Mouse (Mus musculus) retina, postnatal 1 day (tissue): ENCODE measurements around the gene Lyrm4.

ENCODE experiments used
- DNase-seq: peaks from one replicate; pipeline ENCODE4 v3.0.0-alpha.2; 2012

Gene Lyrm4

DNA sequence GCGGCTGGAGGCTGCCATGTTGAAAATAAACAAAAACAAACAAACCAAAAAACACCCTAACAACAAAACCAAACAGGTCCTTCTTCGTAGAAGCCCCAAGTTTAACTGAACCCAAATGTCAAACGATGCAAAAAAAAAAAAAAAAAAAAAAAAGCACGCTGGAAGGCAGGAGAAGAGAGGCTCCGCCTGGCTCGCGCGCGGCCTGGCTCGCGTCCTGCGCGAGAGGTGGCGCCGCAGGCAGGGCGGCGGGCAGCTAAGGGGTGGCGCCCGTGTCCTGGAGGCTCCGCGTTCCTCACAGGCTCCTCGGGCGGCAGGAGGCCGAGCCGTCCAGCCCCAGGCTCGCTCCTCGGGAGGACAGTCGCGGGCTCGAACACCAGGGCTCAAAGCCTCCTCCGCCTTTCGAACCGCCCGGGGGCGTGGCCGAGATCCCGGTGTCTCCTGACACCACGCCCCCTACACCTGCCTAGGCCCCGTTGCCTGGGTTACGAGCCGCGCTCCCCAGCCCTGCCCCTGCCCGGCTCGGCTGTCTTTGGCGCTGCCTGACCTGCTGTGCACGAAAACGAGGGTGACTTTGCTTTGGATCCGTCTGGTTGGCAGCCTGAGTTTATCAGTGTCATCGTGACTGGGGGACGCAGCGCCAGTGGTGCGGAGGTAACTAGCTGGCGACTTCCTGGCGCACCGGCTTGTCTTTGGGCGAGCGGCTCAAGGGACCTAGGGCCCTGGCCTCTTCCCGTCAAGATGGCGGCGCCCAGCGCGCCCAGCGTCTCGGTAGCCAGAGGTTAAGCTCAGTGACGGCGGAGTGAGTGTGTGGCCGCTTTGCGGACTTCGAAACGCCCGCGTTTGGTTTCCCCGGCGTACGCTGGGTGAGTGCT, at the start of gene Lyrm4, which contains the start of gene Fars2:
Gene Lyrm4 (minus strand): TSS at position 384 of the 872 bp plus-strand sequence.
Gene Fars2 (plus strand): TSS at position 270 of the 872 bp plus-strand sequence.
- DNase-seq: peak; percentile 97

DNA sequence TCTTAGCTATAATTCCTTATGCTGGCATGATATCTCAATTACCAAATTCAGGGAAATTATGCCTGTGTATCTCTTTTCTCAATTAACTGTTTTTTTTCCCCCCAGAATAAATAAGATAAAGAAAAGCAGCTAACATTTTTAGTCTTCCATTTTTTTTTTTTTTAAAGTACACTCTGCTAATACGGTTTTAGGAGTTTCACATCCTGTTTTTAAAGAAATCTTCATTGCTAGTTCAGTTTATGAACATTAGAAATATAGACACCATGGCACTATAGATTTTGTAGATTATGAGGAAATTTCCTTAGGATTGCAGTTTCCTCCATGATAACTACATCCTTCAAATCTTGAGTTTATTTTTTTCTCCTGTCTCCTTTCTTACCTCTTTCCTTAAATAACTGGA, 46.6 kb upstream of the Lyrm4 start:
- DNase-seq: no peak

DNA sequence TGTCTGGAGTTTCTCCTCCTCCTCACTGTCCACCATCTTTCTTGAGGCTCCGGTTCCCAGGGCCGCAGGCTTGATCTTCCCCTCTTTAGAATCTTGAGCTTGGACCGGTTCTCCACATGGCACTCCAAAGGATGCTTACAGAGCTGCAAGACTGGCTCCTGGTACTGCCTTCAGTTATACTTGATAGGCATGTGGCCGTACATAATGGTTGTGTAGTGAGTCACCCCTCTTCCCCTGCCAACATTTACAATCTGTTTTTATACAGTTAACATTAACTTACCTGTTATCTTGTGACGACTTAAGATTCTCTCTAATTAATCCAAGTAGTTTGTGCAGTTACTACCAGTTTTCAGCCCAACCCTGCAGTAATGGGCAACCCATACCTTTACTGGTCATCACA, 46.1 kb upstream of the Lyrm4 start:
- DNase-seq: no peak

DNA sequence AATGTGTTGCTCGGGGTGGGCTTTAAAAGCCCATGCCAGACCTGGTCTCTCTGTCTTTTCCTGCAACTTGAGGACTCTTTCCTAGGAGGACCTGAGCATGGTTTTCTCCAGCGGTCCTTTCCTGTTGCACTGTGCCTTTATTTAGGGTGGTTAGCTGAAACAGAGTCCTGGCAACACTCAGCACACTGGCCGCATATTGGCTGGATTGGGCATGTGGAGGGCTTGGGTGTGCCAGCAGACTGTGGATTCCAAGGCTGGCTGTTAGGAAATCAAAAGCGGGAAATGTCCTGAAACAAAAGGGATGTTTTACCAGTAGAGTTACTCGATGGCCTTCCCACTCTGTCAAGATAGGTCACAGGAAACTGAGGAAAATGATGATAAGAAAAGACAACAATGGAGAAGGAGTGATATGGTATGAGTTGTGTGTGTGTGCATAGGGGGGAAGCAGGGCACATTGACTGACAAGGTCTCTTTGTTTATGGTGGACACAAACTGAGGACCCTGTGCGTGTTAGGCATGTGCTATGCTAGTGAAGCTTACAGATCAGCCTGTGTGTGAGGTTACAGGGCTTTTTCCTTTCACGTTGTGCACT, 39.1 kb upstream of the Lyrm4 start:
- DNase-seq: no peak

GRCm38 (mm10) chr13:36152728-36153498, 35.6 kb upstream of the Lyrm4 start:
- no peak for DNase-seq

DNA sequence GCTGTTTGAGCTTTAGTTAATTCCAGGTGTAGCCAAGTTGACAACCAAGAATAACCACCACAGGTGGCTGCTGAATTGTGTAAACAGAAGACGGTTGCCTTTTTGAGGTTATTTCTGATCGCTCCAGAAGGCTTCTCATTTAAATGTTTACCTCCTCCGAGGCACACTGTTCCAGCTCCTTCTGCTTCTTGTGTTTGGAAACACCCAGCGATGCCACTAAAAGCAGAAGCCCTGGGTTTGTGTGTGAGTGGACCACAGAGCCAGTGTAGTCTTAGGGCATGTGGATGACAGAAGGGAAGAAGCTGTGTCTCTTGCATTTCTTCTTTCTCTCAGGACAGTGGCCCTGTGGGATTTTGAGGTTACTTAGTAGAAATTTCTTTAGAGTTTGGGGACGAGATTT, 32.9 kb upstream of the Lyrm4 start:
- no peak for DNase-seq

- peak; percentile 2 for DNase-seq
Observed at GRCm38 (mm10) chr13:36149175-36149939, 32.0 kb upstream of the Lyrm4 start.

DNA sequence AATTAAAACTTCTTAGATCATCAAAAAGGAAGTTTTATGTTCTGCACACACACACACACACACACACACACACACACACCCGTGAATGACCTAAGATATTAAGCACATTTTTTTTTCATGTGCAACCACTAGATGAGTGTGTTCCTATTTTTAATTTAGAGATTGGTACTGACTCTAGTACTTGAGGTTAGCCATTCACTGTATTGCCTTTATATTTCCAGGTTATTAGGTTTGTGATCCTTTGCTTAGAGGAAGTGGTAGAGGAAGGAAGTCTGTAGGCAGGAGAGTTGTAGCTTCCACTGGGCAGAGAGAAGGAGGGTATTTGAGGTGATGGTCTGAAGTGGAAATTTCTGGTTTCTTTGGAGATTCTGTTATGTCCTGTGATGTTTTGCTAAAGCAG, 28.3 kb upstream of the Lyrm4 start:
- DNase-seq: no peak

GRCm38 (mm10) chr13:36140247-36141016, 23.1 kb upstream of the Lyrm4 start:
- no peak for DNase-seq

DNA sequence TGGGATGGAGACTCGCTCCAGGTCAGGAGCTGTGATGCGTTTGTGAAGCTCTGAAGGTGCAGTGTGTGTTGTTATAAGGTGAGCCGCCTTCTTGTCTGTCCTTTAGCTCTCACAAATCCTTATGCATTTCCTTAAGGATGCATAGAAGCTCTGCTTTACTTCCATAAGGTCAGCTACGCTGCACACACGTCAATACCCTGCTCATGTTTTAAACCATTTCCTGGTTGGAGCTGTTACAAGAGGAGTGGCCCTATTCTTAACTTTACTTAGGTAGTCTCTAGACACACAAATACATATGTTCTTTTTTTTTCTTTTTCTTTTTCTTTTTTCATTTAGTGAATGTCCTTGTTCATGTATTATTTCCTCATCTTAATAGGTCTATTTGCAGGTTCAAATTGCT, 22.4 kb upstream of the Lyrm4 start:
- DNase-seq: no peak

DNA sequence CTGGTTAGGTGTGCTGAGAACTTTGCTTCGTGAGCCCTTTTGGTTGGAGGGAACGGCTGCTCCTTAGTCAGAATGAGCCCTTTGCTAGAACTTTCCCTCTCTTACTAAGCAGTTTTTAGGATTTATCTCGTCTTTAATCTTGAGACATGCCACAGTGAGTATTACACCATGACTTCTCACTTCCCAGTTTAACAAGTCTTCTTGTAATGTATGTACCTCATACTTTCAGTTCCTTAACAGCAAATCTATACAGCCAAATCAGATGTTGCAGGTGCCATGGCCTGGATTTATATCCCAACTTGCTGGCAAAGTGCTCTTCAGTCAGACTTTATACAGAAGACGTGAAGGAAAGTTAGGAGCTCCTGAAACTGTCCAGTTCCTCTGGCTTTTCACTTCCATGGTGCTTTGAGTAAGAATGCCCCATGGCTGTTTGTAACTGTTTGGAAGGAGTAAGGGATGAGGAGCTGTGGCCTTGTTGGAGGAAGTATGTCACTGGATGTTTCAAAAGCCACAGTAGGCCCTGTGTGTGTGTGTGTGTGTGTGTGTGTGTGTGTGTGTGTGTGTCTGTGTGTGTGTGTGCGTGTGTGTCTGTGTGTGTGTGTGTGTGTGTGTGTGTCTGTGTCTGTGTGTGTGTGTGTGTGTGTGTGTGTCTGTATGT, 14.8 kb upstream of the Lyrm4 start:
- DNase-seq: no peak

DNA sequence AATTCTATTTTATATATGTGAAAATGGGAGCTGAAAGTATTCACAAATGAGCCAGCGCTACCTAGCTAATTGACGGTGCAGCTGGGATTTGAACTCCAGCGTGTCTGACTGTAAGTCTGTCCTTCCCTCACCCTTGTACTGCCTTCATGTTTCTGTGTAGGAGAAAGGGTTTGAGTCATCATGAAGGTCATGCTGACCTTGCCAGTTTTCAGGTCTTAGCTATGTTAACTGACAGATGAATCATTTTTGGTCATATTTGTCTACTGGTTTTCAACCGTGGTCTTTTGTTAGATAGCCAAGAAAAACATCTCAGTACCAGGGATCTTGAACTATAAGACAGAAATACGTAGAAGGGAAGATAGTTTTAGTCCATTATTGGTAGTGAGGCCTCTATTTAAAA, 14.1 kb upstream of the Lyrm4 start:
- DNase-seq: no peak

GRCm38 (mm10) chr13:36129360-36130054, 12.2 kb upstream of the Lyrm4 start:
- DNase-seq: no peak

GRCm38 (mm10) chr13:36120606-36121005, 3.3 kb upstream of the Lyrm4 start:
- no peak for DNase-seq

GRCm38 (mm10) chr13:36119684-36120083, 2.4 kb upstream of the Lyrm4 start:
- DNase-seq: no peak

GRCm38 (mm10) chr13:36116520-36117142, 695 bp downstream of the Lyrm4 start:
- peak; percentile 46 for DNase-seq

DNA sequence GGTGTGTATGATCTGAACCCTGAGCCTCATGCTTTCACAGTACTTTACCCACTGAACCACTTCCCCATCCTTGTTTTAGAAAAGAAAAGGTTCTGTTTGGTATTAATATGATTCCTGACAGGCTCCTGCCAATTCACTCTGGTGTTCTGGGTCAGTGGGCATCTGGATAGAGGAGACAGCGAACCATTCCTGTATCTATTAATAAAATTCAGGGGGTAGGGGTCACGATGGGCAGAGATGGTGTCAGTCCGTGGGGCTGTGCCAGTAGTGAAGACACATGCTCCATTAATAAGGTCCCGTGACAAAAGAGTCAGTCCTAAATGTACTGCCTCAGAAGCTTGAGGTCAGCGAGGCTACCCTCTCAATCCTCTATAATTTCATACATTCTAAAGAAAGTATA, 4.1 kb downstream of the Lyrm4 start:
- DNase-seq: no peak

- DNase-seq: no peak
Observed at GRCm38 (mm10) chr13:36111331-36111730, 6.0 kb downstream of the Lyrm4 start.

DNA sequence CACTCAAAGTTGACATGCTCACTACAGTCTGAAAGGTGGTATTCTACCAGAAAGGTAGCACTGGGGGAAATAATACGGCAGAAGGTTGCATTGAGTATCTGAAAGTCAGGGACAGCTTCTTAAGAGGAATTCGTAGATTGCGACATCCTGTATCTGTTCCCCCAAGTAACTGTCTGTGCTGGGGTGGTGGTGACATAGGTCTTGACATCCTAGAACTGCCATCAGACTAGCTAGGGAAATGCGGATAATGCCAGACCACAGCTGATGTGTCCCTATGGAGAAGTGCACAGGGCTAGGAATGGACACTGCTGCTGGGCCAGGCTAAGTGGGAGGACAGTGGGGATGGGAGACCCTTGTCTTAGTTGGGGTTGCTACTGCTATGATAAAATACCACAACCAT, 8.8 kb downstream of the Lyrm4 start:
- no peak for DNase-seq

DNA sequence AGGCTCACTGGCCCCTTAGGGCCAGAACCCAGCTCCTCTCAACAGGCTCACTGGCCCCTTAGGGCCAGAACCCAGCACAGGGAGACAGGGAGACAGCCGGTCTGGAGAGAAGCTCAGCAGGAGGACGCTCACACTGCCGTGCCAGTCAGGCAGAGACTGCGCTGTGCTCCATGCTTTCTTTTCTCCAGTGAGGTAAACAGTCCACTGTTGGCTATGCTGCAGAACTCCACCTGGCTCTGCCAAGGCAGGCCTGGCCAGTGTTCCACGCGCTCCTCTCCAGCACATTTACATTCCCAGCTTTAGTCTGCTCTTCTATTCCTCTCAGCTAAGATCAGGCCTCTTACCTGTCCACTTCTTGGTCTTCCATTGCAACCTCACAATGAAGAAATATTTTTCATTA, 11.7 kb downstream of the Lyrm4 start:
- DNase-seq: no peak
